Mouse (Mus musculus): ENCODE measurements around the gene Zglp1.

DNA sequence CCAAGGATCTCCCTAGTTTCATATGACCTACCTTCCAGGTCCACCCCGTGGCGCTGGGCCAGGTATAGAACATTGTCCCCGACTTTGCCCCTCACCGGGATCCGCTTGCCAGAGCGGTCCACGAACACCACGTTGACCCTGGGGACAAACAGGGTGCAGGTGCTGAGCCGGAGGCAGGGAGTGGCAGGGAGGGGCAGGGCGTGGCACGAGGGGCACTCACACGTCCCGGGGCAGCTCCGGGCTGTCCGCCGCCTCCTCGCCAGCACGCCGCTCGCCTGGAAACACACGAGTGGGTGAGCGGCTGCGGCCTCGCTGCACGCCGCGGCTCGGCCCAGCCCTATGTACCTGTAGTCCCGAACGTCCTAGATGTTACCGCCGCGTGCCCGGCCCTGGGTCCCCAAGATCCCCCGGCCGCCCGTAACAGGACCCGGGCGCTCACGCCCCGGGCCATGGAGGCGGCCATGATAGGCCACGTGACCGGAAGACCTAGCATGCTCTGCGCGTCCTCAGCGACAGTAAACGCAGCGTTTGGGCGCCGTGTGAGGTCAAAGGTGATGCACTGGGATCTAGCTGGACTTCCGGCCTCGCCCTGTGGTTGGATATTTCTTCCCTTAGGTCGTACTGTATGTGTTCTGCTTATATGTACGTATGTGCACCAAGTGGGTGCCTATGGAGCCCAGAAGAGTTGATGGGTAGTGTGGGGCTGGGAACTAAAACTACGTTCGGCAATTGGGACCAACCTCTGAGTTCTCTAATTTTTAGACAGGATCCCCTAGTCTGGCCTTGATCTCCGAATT, 6.3 kb upstream of the Zglp1 start, which contains the start of the genes Gm49373 and Fdx1l:
- no peak for TF ChIP-seq CTCF (IDR thresholded peaks at IDR 0.05 in 2 of 3, conservative IDR thresholded peaks at IDR 0.05 in 1 of 3; ENCODE audit: control insufficient read depth in 1 of 3, insufficient read depth in 1 of 3, low read depth in 2 of 3, low read length in 3 of 3, poor library complexity in 1 of 3, severe bottlenecking in 1 of 3)
- peak in 1 of 2 experiments; percentile 77; a peak in 2 of 4 replicates for TF ChIP-seq EP300 (IDR thresholded peaks at IDR 0.05; ENCODE audit: low read depth in 1 of 2, low read length in 2 of 2)
- peak; percentile 94; the same call in 1 of the 2 replicates for TF ChIP-seq E2F4 (IDR thresholded peaks at IDR 0.05; ENCODE audit: borderline replicate concordance, low read depth, low read length)
- TF ChIP-seq SIN3A (IDR thresholded peaks at IDR 0.05; ENCODE audit: low read length): peak; percentile 100
- peak; percentile 97 for TF ChIP-seq KAT2A (conservative IDR thresholded peaks at IDR 0.05; ENCODE audit: low read depth, low read length)
- peak; percentile 97; the same call in 1 of the 2 replicates for TF ChIP-seq UBTF (IDR thresholded peaks at IDR 0.05; ENCODE audit: borderline replicate concordance, insufficient read depth, low read depth, low read length)
- peak; percentile 86 for TF ChIP-seq RCOR1 (IDR thresholded peaks at IDR 0.05; ENCODE audit: low read depth, low read length)
- peak; percentile 100 for TF ChIP-seq MXI1 (IDR thresholded peaks at IDR 0.05; ENCODE audit: low read depth, low read length)
- TF ChIP-seq POLR2A (IDR thresholded peaks at IDR 0.05; ENCODE audit: control insufficient read depth in 1 of 2, insufficient read depth in 1 of 2, low read depth in 1 of 2, low read length in 2 of 2, poor library complexity in 1 of 2): peak in 1 of 2 experiments; percentile 99; a peak in 2 of 4 replicates
- TF ChIP-seq POLR2AphosphoS2 (IDR thresholded peaks at IDR 0.05; ENCODE audit: low read length): peak; percentile 100
- peak; percentile 91 for TF ChIP-seq CHD2 (IDR thresholded peaks at IDR 0.05; ENCODE audit: low read length)
- peak; percentile 88 for TF ChIP-seq ETS1 (IDR thresholded peaks at IDR 0.05; ENCODE audit: low read depth, low read length)
- peak; percentile 89 for TF ChIP-seq TCF12 (IDR thresholded peaks at IDR 0.05; ENCODE audit: low read depth, low read length)

Data from MEL (cell line).